Mouse (Mus musculus) ES-E14 (cell line): Measurements from ENCODE around the gene Tubgcp4. TPM values are rescaled to one million over a fixed set of nuclear protein-coding genes. Genes with fewer than 3 reads are reported as not detected.
"Not testable (repeated sequence)": the region's sequence is repeated elsewhere in the genome, so short reads cannot be mapped to it uniquely, and the experiment has no call there.

Experiments used
- DNase-seq: peaks from one replicate; pipeline ENCODE4 v3.0.0-alpha.2; 2013; ENCODE audit warnings: low read depth, low spot score
- H3K27ac ChIP-seq: 2 replicates; pipeline ENCODE4 v1.5.1; 2012; ENCODE audit warnings: low read depth, mild to moderate bottlenecking, low read length, moderate library complexity, mixed read lengths; ENCODE audit not compliant: poor library complexity, insufficient read depth, severe bottlenecking
- H3K36me3 ChIP-seq: 2 replicates; pipeline ENCODE4 v1.6.1; 2012; ENCODE audit warnings: mild to moderate bottlenecking, low read length, moderate library complexity, mixed read lengths; ENCODE audit not compliant: control insufficient read depth, poor library complexity, insufficient read depth, severe bottlenecking
- H3K4me1 ChIP-seq, 2 experiments: fragments of 150-350 bp in 1 of 2; sonication (generic) in 1 of 2; 2 replicates each; pipeline ENCODE4 v1.6.1; 2012; ENCODE audit warnings: low read length in 2 of 2, mild to moderate bottlenecking in 1 of 2, mixed read lengths in 1 of 2; ENCODE audit not compliant: control insufficient read depth in 2 of 2, insufficient read depth in 2 of 2, poor library complexity in 1 of 2
- H3K4me3 ChIP-seq, 2 experiments: fragments of 150-350 bp in 1 of 2; sonication (generic) in 1 of 2; 2 replicates each; pipeline ENCODE4 v1.5.1; 2012; ENCODE audit warnings: low read length in 2 of 2, low read depth in 1 of 2, mild to moderate bottlenecking in 1 of 2, mixed read lengths in 1 of 2; ENCODE audit not compliant: insufficient read depth in 1 of 2, poor library complexity in 1 of 2, severe bottlenecking in 1 of 2
- H3K9ac ChIP-seq: 2 replicates; pipeline ENCODE4 v1.6.1; 2012; ENCODE audit warnings: low read depth, mild to moderate bottlenecking, low read length, mixed read lengths; ENCODE audit not compliant: poor library complexity, insufficient read depth, severe bottlenecking
- H3K9me3 ChIP-seq: fragments of 150-350 bp; sonication (generic); 2 replicates; pipeline ENCODE4 v1.6.1; 2012; ENCODE audit warnings: low read depth, mild to moderate bottlenecking, low read length; ENCODE audit not compliant: control insufficient read depth, insufficient read depth
- CHD2 ChIP-seq: IDR thresholded peaks from 2 replicates; pipeline ENCODE4 v1.6.1; 2014; ENCODE audit warnings: mild to moderate bottlenecking, low read depth, low read length, inconsistent platforms
- HCFC1 ChIP-seq: IDR thresholded peaks from 2 replicates; pipeline ENCODE4 v1.6.1; 2012; ENCODE audit warnings: low read length, inconsistent platforms, borderline replicate concordance; ENCODE audit not compliant: insufficient read depth
- MAFK ChIP-seq: IDR thresholded peaks from 2 replicates; pipeline ENCODE4 v1.6.1; 2014; ENCODE audit warnings: mild to moderate bottlenecking, low read depth, low read length, inconsistent platforms; ENCODE audit not compliant: insufficient read depth
- ZC3H11A ChIP-seq: IDR thresholded peaks from 2 replicates; pipeline ENCODE4 v1.6.1; 2012; ENCODE audit warnings: low read depth, mild to moderate bottlenecking, inconsistent platforms, low read length, borderline replicate concordance
- ZNF384 ChIP-seq: IDR thresholded peaks from 2 replicates; pipeline ENCODE4 v1.6.1; 2012; ENCODE audit warnings: low read depth, low read length, inconsistent platforms
- in situ Hi-C, 2 experiments: fragments of 600-800 bp; cut with MboI; formaldehyde crosslinking; loops; one replicate each; pipeline ENCODE4 v1.15.1; 2025; ENCODE audit warnings: low sequenced_read_pairs in 2 of 2, inconsistent platforms in 1 of 2; ENCODE audit not compliant: unreplicated experiment in 2 of 2
- total RNA-seq: library from RNA; depleted of rRNA; stranded (reverse); fragments of 300-350 nt; gene quantifications from 2 replicates; pipeline ENCODE4 v1.2.3, GENCODE M21; 2012; rRNA removed

The Tubgcp4 gene
- 38.1 and 45.9 TPM in 2 replicates for total RNA-seq

- in situ Hi-C loops: loop anchor here in 1 of 2 experiments (10.0 kb wide), 1 partner anchor 224 kb away; no protein-coding TSS in a partner anchor
- DNase-seq: peak; percentile 29
These were observed at the start of gene Tubgcp4 for GRCm38 (mm10) chr2:121170481-121170971. TSS of gene Tubgcp4 (plus strand) at chr2:121170654.

GRCm38 (mm10) chr2:121126302-121126701 lies 44.2 kb upstream of the Tubgcp4 start:
- H3K4me1 ChIP-seq, DNase-seq, H3K27ac ChIP-seq, H3K9me3 ChIP-seq, H3K4me3 ChIP-seq, in situ Hi-C loops, H3K36me3 ChIP-seq, H3K9ac ChIP-seq: not testable (repeated sequence)

More at GRCm38 (mm10) chr2:121170481-121170971, at the start of gene Tubgcp4:
- Histone ChIP-seq H3K36me3 (peaks cover 4% of the 10 kb centered on the region), H3K4me3 (peak within 1 kb of the TSS; percentile 88 to 98), H3K27ac (no peak within 1 kb of the TSS), H3K9me3 (no peaks in the 10 kb centered on the region), H3K4me1 (no peaks in the 10 kb centered on the region), H3K9ac (peak within 1 kb of the TSS; percentile 90)
- TF ChIP-seq ZC3H11A: no peak
- no peak for TF ChIP-seq ZNF384
- no peak for TF ChIP-seq CHD2
- TF ChIP-seq HCFC1: no peak
- no peak for TF ChIP-seq MAFK

- Histone ChIP-seq H3K36me3 (no peaks in the 10 kb centered on the region), H3K9ac (no peak overlapping the region), H3K4me1 (no peaks in the 10 kb centered on the region), H3K9me3 (no peaks in the 10 kb centered on the region), H3K27ac (no peak overlapping the region), H3K4me3 (no peak overlapping the region)
- in situ Hi-C loops: no loop called here
- TF ChIP-seq HCFC1 (no peak), ZNF384 (no peak), ZC3H11A (no peak), MAFK (no peak), CHD2 (no peak)
- no peak for DNase-seq
These were observed 42.9 kb upstream of the Tubgcp4 start for GRCm38 (mm10) chr2:121127536-121127935.

- Histone ChIP-seq H3K27ac (no peak overlapping the region), H3K36me3 (no peaks in the 10 kb centered on the region), H3K9me3 (no peaks in the 10 kb centered on the region), H3K4me3 (no peak overlapping the region), H3K9ac (no peak overlapping the region), H3K4me1 (no peaks in the 10 kb centered on the region)
- DNase-seq: no peak
- TF ChIP-seq MAFK: no peak
- no peak for TF ChIP-seq ZC3H11A
- no peak for TF ChIP-seq ZNF384
- TF ChIP-seq CHD2: no peak
- no peak for TF ChIP-seq HCFC1
- in situ Hi-C loops: no loop called here
These were observed 41.4 kb upstream of the Tubgcp4 start for GRCm38 (mm10) chr2:121128865-121129620.

- Histone ChIP-seq H3K9me3 (no peaks in the 10 kb centered on the region), H3K4me1 (no peaks in the 10 kb centered on the region; a peak in 1 of 4 replicates), H3K4me3 (no peak overlapping the region), H3K36me3 (peaks cover 2% of the 10 kb centered on the region; the same call in 1 of the 2 replicates), H3K9ac (no peak overlapping the region), H3K27ac (no peak overlapping the region)
- TF ChIP-seq MAFK (no peak), ZC3H11A (no peak), CHD2 (no peak), HCFC1 (no peak), ZNF384 (no peak)
- no peak for DNase-seq
- in situ Hi-C loops: no loop called here
These were observed 37.6 kb upstream of the Tubgcp4 start for GRCm38 (mm10) chr2:121132822-121133221.
